Mouse (Mus musculus): ENCODE measurements around the gene Ephb2. TPM values are rescaled to one million over a fixed set of nuclear protein-coding genes. Genes with fewer than 3 reads are reported as not detected.

Gene Ephb2
- polyA plus RNA-seq, 1 experiment = 57.6 TPM

DNA sequence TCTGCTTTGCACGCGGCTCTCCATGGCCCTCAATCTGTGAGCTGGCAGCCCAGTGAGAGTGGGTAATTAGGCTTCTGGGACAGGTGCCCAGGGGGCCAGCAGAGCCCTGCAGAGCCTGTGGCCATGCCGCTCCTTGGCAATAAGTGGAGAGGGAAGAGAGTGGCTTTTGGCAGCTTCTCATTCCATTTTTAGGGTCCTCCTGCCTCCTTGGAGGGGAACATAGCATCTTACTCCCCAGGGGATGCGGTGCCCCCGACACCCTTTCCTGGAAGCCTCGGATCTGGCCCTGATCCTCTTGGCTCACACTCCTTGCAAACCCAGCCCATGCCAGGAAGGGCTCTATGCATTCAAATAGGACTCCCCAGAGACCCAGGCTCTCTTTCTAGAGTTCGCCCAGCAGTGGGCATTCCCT, 119.2 kb downstream of the Ephb2 start:
- H3K36me3 ChIP-seq (ENCODE audit: control insufficient read depth, insufficient read depth, low read length) = no peaks in the 10 kb centered on the region
- TF ChIP-seq CTCF (IDR thresholded peaks at IDR 0.05; ENCODE audit: extremely low read depth, insufficient read length, insufficient replicate concordance, low read depth, low read length) = no peak
- TF ChIP-seq POLR2A (IDR thresholded peaks at IDR 0.05; ENCODE audit: low read depth, low read length) = no peak
- H3K27me3 ChIP-seq (ENCODE audit: control insufficient read depth, insufficient read depth, low read length) = no peaks in the 10 kb centered on the region
- 82% methylated on average over 7 of the region's 7 CpGs for WGBS
- H3K4me1 ChIP-seq (ENCODE audit: control insufficient read depth, insufficient read depth, insufficient read length, low read length) = peaks cover 5% of the 10 kb centered on the region; the same call in 1 of the 2 replicates
- no peak overlapping the region for H3K27ac ChIP-seq (ENCODE audit: insufficient read depth, low read depth, low read length)
- no peak overlapping the region for H3K4me3 ChIP-seq (ENCODE audit: low read depth, low read length)

- no peaks in the 10 kb centered on the region for H3K27me3 ChIP-seq (ENCODE audit: control insufficient read depth, insufficient read depth, low read length)
- TF ChIP-seq CTCF (IDR thresholded peaks at IDR 0.05; ENCODE audit: extremely low read depth, insufficient read length, insufficient replicate concordance, low read depth, low read length) = no peak
- TF ChIP-seq POLR2A (IDR thresholded peaks at IDR 0.05; ENCODE audit: low read depth, low read length) = no peak
- peaks cover 2% of the 10 kb centered on the region; the same call in 1 of the 2 replicates for H3K4me1 ChIP-seq (ENCODE audit: control insufficient read depth, insufficient read depth, insufficient read length, low read length)
- no peak overlapping the region for H3K27ac ChIP-seq (ENCODE audit: insufficient read depth, low read depth, low read length)
- 23% methylated on average over 6 of the region's 6 CpGs for WGBS
- no peak overlapping the region for H3K4me3 ChIP-seq (ENCODE audit: low read depth, low read length)
- H3K36me3 ChIP-seq (ENCODE audit: control insufficient read depth, insufficient read depth, low read length) = no peaks in the 10 kb centered on the region
These were observed 121.3 kb downstream of the Ephb2 start for GRCm38 (mm10) chr4:136714530-136714929.

GRCm38 (mm10) chr4:136713889-136714288, 121.9 kb downstream of the Ephb2 start:
- no peak for TF ChIP-seq POLR2A (IDR thresholded peaks at IDR 0.05; ENCODE audit: low read depth, low read length)
- no peak for TF ChIP-seq CTCF (IDR thresholded peaks at IDR 0.05; ENCODE audit: extremely low read depth, insufficient read length, insufficient replicate concordance, low read depth, low read length)
- Histone ChIP-seq H3K4me3 (ENCODE audit: low read depth, low read length) (no peak overlapping the region), H3K36me3 (ENCODE audit: control insufficient read depth, insufficient read depth, low read length) (no peaks in the 10 kb centered on the region), H3K27ac (ENCODE audit: insufficient read depth, low read depth, low read length) (no peak overlapping the region), H3K4me1 (ENCODE audit: control insufficient read depth, insufficient read depth, insufficient read length, low read length) (peaks cover 2% of the 10 kb centered on the region; the same call in 1 of the 2 replicates), H3K27me3 (ENCODE audit: control insufficient read depth, insufficient read depth, low read length) (no peaks in the 10 kb centered on the region)
- 87% methylated on average over 7 of the region's 7 CpGs for WGBS

- Histone ChIP-seq H3K27me3 (ENCODE audit: control insufficient read depth, insufficient read depth, low read length) (no peaks in the 10 kb centered on the region), H3K36me3 (ENCODE audit: control insufficient read depth, insufficient read depth, low read length) (no peaks in the 10 kb centered on the region), H3K4me1 (ENCODE audit: control insufficient read depth, insufficient read depth, insufficient read length, low read length) (peaks cover 2% of the 10 kb centered on the region; the same call in 1 of the 2 replicates), H3K27ac (ENCODE audit: insufficient read depth, low read depth, low read length) (no peak overlapping the region), H3K4me3 (ENCODE audit: low read depth, low read length) (no peak overlapping the region)
- WGBS = 85% methylated on average over 3 of the region's 3 CpGs
- TF ChIP-seq CTCF (IDR thresholded peaks at IDR 0.05; ENCODE audit: extremely low read depth, insufficient read length, insufficient replicate concordance, low read depth, low read length) (no peak), POLR2A (IDR thresholded peaks at IDR 0.05; ENCODE audit: low read depth, low read length) (no peak)
These were observed 122.4 kb downstream of the Ephb2 start for GRCm38 (mm10) chr4:136713431-136713830.

GRCm38 (mm10) chr4:136711985-136712768, 123.6 kb downstream of the Ephb2 start:
- Histone ChIP-seq H3K27ac (ENCODE audit: insufficient read depth, low read depth, low read length) (no peak overlapping the region), H3K4me3 (ENCODE audit: low read depth, low read length) (no peak overlapping the region), H3K27me3 (ENCODE audit: control insufficient read depth, insufficient read depth, low read length) (no peaks in the 10 kb centered on the region), H3K4me1 (ENCODE audit: control insufficient read depth, insufficient read depth, insufficient read length, low read length) (peaks cover 2% of the 10 kb centered on the region; the same call in 1 of the 2 replicates), H3K36me3 (ENCODE audit: control insufficient read depth, insufficient read depth, low read length) (no peaks in the 10 kb centered on the region)
- WGBS = 13% methylated on average over 20 of the region's 20 CpGs
- TF ChIP-seq POLR2A (IDR thresholded peaks at IDR 0.05; ENCODE audit: low read depth, low read length) (no peak), CTCF (IDR thresholded peaks at IDR 0.05; ENCODE audit: extremely low read depth, insufficient read length, insufficient replicate concordance, low read depth, low read length) (no peak)

DNA sequence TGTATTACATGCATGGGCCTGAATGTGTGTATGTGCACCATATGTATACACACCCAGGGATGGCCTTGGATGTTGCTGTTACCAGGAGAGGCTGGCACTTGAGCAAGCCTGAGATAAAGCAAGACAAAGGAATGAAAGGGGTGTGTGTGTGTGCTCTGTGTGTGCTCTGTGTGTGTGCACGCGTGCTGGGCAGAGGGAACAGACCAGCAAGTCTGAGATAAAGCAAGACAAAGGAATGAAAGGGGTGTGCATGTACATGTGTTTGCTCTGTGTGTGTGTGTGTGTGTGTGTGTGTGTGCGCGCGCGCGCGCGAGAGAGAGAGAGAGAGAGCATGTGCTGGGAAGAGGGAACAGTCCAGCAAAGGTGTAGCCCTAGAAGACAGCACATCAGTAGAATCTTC, 125.4 kb downstream of the Ephb2 start:
- WGBS = 97% methylated on average over 9 of the region's 9 CpGs
- TF ChIP-seq POLR2A (IDR thresholded peaks at IDR 0.05; ENCODE audit: low read depth, low read length) (no peak), CTCF (IDR thresholded peaks at IDR 0.05; ENCODE audit: extremely low read depth, insufficient read length, insufficient replicate concordance, low read depth, low read length) (no peak)
- Histone ChIP-seq H3K27me3 (ENCODE audit: control insufficient read depth, insufficient read depth, low read length) (no peaks in the 10 kb centered on the region), H3K27ac (ENCODE audit: insufficient read depth, low read depth, low read length) (no peak overlapping the region), H3K4me1 (ENCODE audit: control insufficient read depth, insufficient read depth, insufficient read length, low read length) (peaks cover 2% of the 10 kb centered on the region; the same call in 1 of the 2 replicates), H3K4me3 (ENCODE audit: low read depth, low read length) (no peak overlapping the region), H3K36me3 (ENCODE audit: control insufficient read depth, insufficient read depth, low read length) (no peaks in the 10 kb centered on the region)

DNA sequence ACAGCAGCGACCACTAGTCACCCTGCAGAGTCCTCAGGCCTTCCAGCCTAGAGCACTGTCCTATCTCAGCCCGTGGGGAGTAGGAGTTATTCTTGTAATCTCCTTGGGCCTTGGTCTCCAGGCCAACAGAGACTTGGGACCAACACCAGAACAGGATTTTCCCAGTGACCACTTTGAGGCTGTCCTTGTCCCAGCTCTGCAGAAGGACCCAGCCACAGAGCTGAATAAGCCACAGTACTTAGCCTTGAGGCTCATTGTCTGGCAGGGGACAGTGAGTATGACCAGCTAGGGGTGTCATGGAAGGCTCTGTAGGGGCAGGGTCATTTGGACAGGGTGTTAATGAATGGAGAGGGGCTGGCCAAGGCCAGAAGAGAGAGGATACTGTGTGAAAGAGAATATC, 126.8 kb downstream of the Ephb2 start:
- Histone ChIP-seq H3K4me1 (ENCODE audit: control insufficient read depth, insufficient read depth, insufficient read length, low read length) (peaks cover 2% of the 10 kb centered on the region; the same call in 1 of the 2 replicates), H3K27ac (ENCODE audit: insufficient read depth, low read depth, low read length) (no peak overlapping the region), H3K4me3 (ENCODE audit: low read depth, low read length) (no peak overlapping the region), H3K27me3 (ENCODE audit: control insufficient read depth, insufficient read depth, low read length) (no peaks in the 10 kb centered on the region), H3K36me3 (ENCODE audit: control insufficient read depth, insufficient read depth, low read length) (no peaks in the 10 kb centered on the region)
- 74% methylated on average over 2 of the region's 2 CpGs for WGBS
- no peak for TF ChIP-seq CTCF (IDR thresholded peaks at IDR 0.05; ENCODE audit: extremely low read depth, insufficient read length, insufficient replicate concordance, low read depth, low read length)
- no peak for TF ChIP-seq POLR2A (IDR thresholded peaks at IDR 0.05; ENCODE audit: low read depth, low read length)

Measured in small intestine, adult 2 months (tissue).